Mouse (Mus musculus) left cerebral cortex, adult 18-20 months (tissue): ENCODE data around the gene Rngtt. TPM values are rescaled to one million over a fixed set of nuclear protein-coding genes. Genes with fewer than 3 reads are reported as not detected.
"Not testable (repeated sequence)": the region's sequence is repeated elsewhere in the genome, so short reads cannot be mapped to it uniquely, and the experiment has no call there.

ENCODE experiments used
- DNase-seq, 2 experiments: peaks; one replicate each; pipeline ENCODE4 v3.0.0; 2021 to 2022; ENCODE audit warnings: low spot score in 2 of 2, mixed read lengths in 1 of 2
- total RNA-seq, 2 experiments: library from RNA; stranded (reverse); gene quantifications; 2 replicates each; pipeline ENCODE4 v1.2.3; 2021

Rngtt gene
- total RNA-seq, 2 experiments from 2014 or later: 23.2 to 26.2 TPM

- DNase-seq: no peak
These were observed 109.5 kb downstream of the Rngtt start for GRCm38 (mm10) chr4:33419644-33420043.

GRCm38 (mm10) chr4:33428856-33429255 lies 118.7 kb downstream of the Rngtt start:
- DNase-seq: no peak

GRCm38 (mm10) chr4:33441864-33442263 lies 131.8 kb downstream of the Rngtt start:
- DNase-seq: no peak

GRCm38 (mm10) chr4:33446265-33446664 lies 136.2 kb downstream of the Rngtt start:
- DNase-seq: no peak

- DNase-seq: no peak
These were observed 136.8 kb downstream of the Rngtt start for GRCm38 (mm10) chr4:33446881-33447280.

GRCm38 (mm10) chr4:33450356-33450755 lies 140.2 kb downstream of the Rngtt start:
- DNase-seq: not testable (repeated sequence)

GRCm38 (mm10) chr4:33459851-33460250 lies 149.7 kb downstream of the Rngtt start:
- peak in 1 of 2 experiments; percentile 16 for DNase-seq

GRCm38 (mm10) chr4:33464432-33464831 lies 154.3 kb downstream of the Rngtt start:
- no peak for DNase-seq

- DNase-seq: no peak
These were observed 155.8 kb downstream of the Rngtt start for GRCm38 (mm10) chr4:33465871-33466270.

- DNase-seq: no peak
These were observed 156.9 kb downstream of the Rngtt start for GRCm38 (mm10) chr4:33466970-33467399.

- DNase-seq: peak in 1 of 2 experiments; percentile 14
These were observed 157.5 kb downstream of the Rngtt start for GRCm38 (mm10) chr4:33467627-33468026.

GRCm38 (mm10) chr4:33468151-33468550 lies 158.0 kb downstream of the Rngtt start:
- DNase-seq: no peak

GRCm38 (mm10) chr4:33470671-33471302 lies 160.7 kb downstream of the Rngtt start:
- DNase-seq: no peak

GRCm38 (mm10) chr4:33478011-33478785 lies 168.1 kb downstream of the Rngtt start:
- no peak for DNase-seq

GRCm38 (mm10) chr4:33481721-33482120 lies 171.6 kb downstream of the Rngtt start:
- DNase-seq: no peak

GRCm38 (mm10) chr4:33486050-33486449 lies 175.9 kb downstream of the Rngtt start:
- DNase-seq: no peak

- DNase-seq: no peak
These were observed 181.0 kb downstream of the Rngtt start for GRCm38 (mm10) chr4:33491108-33491507.

GRCm38 (mm10) chr4:33494377-33494776 lies 184.3 kb downstream of the Rngtt start:
- no peak for DNase-seq

GRCm38 (mm10) chr4:33496985-33497384 lies 186.9 kb downstream of the Rngtt start:
- no peak for DNase-seq

GRCm38 (mm10) chr4:33497657-33498056 lies 187.5 kb downstream of the Rngtt start:
- no peak for DNase-seq

GRCm38 (mm10) chr4:33498160-33498874 lies 188.2 kb downstream of the Rngtt start:
- no peak for DNase-seq

- no peak for DNase-seq
These were observed 196.5 kb downstream of the Rngtt start for GRCm38 (mm10) chr4:33506638-33507037.
